Mouse (Mus musculus): ENCODE measurements around the gene Tia1.

Gene Tia1

GRCm38 (mm10) chr6:86385362-86386104 is 18.5 kb upstream of the Tia1 start:
- no peak for DNase-seq (ENCODE audit: low spot score in 2 of 2)

GRCm38 (mm10) chr6:86387313-86387712 is 16.7 kb upstream of the Tia1 start:
- DNase-seq (ENCODE audit: low spot score in 2 of 2): no peak

GRCm38 (mm10) chr6:86388461-86388860 is 15.6 kb upstream of the Tia1 start:
- DNase-seq (ENCODE audit: low spot score in 2 of 2): no peak

GRCm38 (mm10) chr6:86391326-86391725 is 12.7 kb upstream of the Tia1 start:
- DNase-seq (ENCODE audit: low spot score in 2 of 2): no peak

GRCm38 (mm10) chr6:86393187-86393586 is 10.8 kb upstream of the Tia1 start:
- no peak for DNase-seq (ENCODE audit: low spot score in 2 of 2)

- no peak for DNase-seq (ENCODE audit: low spot score in 2 of 2)
These were observed 9.8 kb upstream of the Tia1 start for GRCm38 (mm10) chr6:86394078-86394720.

- no peak for DNase-seq (ENCODE audit: low spot score in 2 of 2)
These were observed 9.0 kb upstream of the Tia1 start for GRCm38 (mm10) chr6:86395021-86395420.

GRCm38 (mm10) chr6:86395969-86396368 is 8.1 kb upstream of the Tia1 start:
- DNase-seq (ENCODE audit: low spot score in 2 of 2): no peak

- peak; percentile 82 to 88 for DNase-seq (ENCODE audit: low spot score in 2 of 2)
These were observed 7.3 kb upstream of the Tia1 start, which contains the start of gene Pcyox1 for GRCm38 (mm10) chr6:86396581-86397256. TSS of gene Pcyox1 (minus strand) at chr6:86397154.

- no peak for DNase-seq (ENCODE audit: low spot score in 2 of 2)
These were observed 6.6 kb upstream of the Tia1 start for GRCm38 (mm10) chr6:86397257-86397980.

- DNase-seq (ENCODE audit: low spot score in 2 of 2): no peak
These were observed 5.0 kb upstream of the Tia1 start for GRCm38 (mm10) chr6:86398986-86399385.

- DNase-seq (ENCODE audit: low spot score in 2 of 2): no peak
These were observed 4.0 kb upstream of the Tia1 start for GRCm38 (mm10) chr6:86399995-86400394.

GRCm38 (mm10) chr6:86400972-86401371 is 3.0 kb upstream of the Tia1 start:
- peak; percentile 62 to 80 for DNase-seq (ENCODE audit: low spot score in 2 of 2)

GRCm38 (mm10) chr6:86402681-86403607 is 1.1 kb upstream of the Tia1 start:
- DNase-seq (ENCODE audit: low spot score in 2 of 2): no peak

GRCm38 (mm10) chr6:86403728-86404099 is 305 bp upstream of the Tia1 start:
- DNase-seq (ENCODE audit: low spot score in 2 of 2): peak; percentile 98

- DNase-seq (ENCODE audit: low spot score in 2 of 2): no peak
These were observed 977 bp downstream of the Tia1 start for GRCm38 (mm10) chr6:86404996-86405395.

- DNase-seq (ENCODE audit: low spot score in 2 of 2): no peak
These were observed 2.3 kb downstream of the Tia1 start for GRCm38 (mm10) chr6:86406306-86406705.

GRCm38 (mm10) chr6:86418711-86419110 is 14.7 kb downstream of the Tia1 start:
- DNase-seq (ENCODE audit: low spot score in 2 of 2): no peak

GRCm38 (mm10) chr6:86419239-86419638 is 15.2 kb downstream of the Tia1 start:
- no peak for DNase-seq (ENCODE audit: low spot score in 2 of 2)

GRCm38 (mm10) chr6:86420491-86420890 is 16.5 kb downstream of the Tia1 start:
- DNase-seq (ENCODE audit: low spot score in 2 of 2): no peak

- DNase-seq (ENCODE audit: low spot score in 2 of 2): no peak
These were observed 22.3 kb downstream of the Tia1 start, which contains the start of gene Gm44790 for GRCm38 (mm10) chr6:86426358-86426757. TSS of gene Gm44790 (plus strand) at chr6:86426658.

Data from right cerebral cortex, adult 2 months (tissue).